Mouse (Mus musculus) lung, adult 2 months (tissue): ENCODE results near the gene Sap30bp.

ENCODE experiments used
- CTCF ChIP-seq: fragments of 200-500 bp; IDR thresholded peaks from 2 replicates; pipeline ENCODE4 v1.5.1; 2011; ENCODE audit warnings: mild to moderate bottlenecking, low read length, control low read depth; ENCODE audit not compliant: insufficient read depth
- POLR2A ChIP-seq: fragments of 200-500 bp; IDR thresholded peaks from 2 replicates; pipeline ENCODE4 v1.6.1; 2011; ENCODE audit warnings: low read depth, mild to moderate bottlenecking, control low read depth, low read length, borderline replicate concordance; ENCODE audit errors: extremely low read depth

DNA sequence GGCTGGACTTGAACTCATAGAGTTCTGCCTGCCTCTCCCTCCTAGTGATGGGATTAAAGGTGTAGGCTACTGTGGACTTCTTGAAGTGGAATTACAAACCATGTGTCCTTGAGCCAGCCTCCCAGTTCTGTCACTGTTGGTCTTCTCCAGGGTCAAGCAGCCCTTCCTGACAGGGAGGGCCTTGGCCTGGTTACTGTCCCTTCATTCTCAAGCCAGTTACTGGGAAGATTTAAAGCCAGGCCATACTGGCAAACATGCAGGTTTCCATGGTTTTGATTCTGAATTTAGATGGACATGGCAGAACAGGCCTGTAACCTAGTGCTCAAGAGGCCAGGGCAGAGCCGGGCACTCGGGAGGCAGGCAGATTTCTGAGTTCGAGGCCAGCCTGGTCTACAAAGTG lies 62.2 kb downstream of the Sap30bp start:
- TF ChIP-seq POLR2A (no peak), CTCF (no peak)
